Mouse (Mus musculus) ovary, adult 18-20 months (tissue): ENCODE measurements around the gene Ccnd1.

Experiments
- DNase-seq: peaks from one replicate; pipeline ENCODE4 v3.0.0; 2022; ENCODE audit warnings: low spot score, mixed read lengths

Gene Ccnd1

DNA sequence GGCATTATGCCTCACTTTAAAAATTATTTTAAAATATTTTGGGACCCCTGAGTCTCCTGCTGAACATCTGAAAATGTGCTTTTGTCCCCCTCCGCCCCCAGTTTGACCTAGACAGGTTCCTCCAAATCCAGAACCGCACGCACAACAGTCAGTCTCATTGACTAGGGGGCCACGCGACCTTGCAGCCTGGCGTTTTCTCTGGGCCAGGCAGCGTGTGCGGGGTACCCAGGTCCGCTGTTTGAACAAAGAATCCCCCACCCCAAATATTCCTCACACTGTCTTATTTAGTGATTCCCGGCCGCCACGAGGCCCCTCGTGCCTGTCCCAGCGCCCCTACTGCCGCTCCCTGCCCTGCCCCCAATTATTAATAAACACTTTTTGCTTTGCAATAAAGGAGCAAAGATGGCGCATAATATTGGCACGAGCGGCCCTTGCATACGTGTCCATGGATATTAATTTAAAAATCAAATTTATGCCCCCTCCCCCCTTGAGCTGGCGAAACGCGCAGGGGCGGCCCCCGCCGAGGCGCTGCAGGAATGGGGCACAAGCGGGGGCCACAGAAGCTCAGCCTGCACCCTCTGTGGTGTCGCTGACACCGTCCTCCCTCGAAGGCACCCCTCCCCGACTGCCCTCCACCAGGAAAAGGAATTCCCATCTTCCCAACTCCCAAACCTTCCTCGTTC lies 923 bp downstream of the Ccnd1 start:
- no peak for DNase-seq

DNA sequence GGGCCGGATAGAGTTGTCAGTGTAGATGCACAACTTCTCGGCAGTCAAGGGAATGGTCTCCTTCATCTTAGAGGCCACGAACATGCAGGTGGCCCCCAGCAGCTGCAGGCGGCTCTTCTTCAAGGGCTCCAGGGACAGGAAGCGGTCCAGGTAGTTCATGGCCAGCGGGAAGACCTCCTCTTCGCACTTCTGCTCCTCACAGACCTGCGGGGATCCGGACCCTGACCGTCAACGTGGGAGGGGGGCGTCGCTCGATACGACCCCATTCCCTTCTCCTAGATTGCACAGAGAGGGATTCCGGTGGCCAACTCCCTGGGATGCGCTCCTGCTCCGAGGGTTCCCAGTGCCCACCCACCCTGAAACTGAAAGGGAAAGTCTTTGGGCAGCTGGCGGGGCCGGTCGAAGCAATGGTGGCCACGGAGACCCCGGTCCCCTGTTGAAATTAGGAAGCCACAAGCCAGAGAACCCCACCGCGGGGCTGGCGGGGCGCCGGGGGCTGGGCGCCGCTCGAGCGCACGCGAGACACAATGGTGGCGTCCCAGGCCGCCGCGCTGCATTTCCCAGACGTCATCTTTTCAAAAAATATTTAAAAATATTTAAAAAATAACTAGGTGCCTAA lies 1.7 kb downstream of the Ccnd1 start:
- no peak for DNase-seq

DNA sequence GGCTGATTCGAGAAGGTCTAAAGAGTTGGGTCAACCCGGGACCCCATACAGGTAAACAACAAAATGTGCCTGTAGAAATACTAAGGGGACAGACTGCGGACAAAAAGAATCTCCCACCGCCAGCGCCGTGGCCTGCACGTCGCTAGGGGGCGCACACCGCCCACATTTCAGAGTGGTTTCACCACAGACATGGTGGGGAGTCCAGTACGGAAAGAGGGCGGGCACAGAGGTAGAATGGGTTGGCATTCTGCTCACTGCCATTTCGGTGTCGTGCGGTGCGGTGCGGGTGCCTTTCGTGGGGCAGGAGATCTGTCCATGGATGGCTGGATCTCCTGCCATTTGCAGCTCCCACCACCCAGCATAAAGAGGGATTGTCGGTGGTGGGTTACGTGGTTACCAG lies 2.2 kb downstream of the Ccnd1 start:
- DNase-seq = peak; percentile 61

DNA sequence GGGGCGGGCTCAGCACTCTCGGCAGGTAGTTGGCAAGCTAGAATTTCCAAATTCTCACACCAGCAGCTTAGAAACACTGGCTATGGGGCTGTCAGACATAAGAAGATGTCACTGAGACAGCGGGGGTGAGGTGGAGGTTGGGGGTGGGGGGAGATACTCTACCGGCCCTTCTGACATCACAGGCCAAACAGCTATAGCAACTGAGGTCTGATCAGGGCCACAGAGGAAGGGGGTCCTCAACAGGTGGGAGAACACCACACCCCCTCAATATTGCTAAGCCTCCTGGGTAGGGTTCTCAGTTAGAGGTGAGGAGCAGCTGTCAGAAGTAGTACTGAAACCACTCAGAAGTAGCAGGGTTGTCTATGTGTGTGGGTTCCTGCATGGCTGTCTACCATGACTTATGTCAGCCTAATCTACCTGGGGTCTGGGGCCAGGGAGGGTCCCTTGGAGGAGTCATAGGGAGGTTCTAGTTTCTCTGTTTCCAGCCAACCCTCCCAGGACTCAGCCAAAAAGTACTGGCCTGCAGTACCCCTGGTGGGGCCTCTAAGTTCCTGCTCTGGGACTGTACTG lies 3.3 kb downstream of the Ccnd1 start:
- no peak for DNase-seq

DNA sequence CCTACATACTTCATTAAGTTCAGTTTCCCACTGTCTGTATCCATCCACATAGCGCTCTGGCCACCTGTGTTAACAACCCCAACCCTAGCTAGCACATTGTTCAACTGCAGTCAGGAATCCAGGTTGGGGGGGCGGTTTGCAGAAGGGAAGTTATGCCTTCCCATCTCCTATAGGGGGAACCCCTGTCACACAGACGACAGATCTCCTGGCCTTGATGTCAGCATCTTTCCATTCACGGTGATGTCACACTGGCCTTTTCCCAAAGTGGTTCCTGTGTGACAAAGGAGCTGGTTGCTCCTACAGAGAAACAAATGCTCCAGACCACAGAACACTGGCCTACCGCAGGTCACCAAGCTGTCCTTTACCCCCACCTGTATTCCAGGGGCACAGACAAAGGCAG lies 4.2 kb downstream of the Ccnd1 start:
- no peak for DNase-seq

DNA sequence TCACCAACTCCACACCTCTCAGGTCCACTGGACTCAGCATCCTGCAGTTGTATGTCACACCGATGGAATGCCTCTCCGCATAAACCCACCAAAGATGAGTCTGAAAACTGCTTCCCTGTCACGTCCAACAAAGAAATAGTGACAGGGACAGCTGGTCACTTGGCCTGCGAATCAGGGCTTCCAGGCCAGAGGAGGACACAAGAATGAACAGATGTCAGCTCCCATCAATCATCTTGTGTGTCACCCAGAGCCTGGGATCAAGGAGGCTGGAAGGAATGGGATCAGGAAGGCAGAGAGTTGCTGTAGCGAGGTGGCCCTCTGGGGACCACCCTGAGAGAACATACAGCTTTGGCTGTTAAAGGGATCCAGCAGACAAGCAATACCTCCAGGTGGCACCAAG lies 4.8 kb downstream of the Ccnd1 start:
- no peak for DNase-seq

DNA sequence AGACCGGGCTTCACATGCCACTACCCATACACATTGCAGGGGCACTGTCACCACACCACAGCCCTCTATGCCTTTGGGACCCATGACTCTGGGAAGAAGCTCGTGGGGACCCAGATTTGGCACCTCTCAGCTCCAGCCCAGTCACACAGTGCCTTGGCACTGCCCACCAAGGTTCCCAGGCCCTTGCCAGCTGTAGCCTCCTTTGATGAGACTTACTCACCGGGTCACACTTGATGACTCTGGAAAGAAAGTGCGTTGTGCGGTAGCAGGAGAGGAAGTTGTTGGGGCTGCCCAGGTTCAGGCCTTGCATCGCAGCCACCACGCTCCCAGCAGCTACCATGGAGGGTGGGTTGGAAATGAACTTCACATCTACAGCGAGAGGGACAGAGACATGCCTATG lies 5.9 kb downstream of the Ccnd1 start:
- no peak for DNase-seq

DNA sequence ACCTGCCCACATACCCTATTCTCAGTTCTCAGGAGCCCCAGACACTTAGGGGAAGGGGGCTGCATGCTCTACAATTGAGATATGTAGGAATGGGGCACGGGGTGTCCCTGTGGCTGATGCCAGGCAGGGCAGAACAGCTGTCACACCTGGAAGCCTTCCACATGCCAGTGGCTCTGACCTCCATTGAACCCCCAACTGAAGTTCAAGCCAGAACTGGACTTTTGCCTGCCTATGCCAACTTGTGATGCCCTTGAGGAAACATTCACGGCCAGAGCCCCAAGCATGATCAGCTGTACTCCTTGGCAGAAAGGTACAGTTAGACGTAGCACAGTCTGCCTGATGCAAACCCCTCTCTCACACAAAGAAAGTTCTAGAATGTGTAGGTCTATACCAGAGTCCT lies 6.4 kb downstream of the Ccnd1 start:
- no peak for DNase-seq

DNA sequence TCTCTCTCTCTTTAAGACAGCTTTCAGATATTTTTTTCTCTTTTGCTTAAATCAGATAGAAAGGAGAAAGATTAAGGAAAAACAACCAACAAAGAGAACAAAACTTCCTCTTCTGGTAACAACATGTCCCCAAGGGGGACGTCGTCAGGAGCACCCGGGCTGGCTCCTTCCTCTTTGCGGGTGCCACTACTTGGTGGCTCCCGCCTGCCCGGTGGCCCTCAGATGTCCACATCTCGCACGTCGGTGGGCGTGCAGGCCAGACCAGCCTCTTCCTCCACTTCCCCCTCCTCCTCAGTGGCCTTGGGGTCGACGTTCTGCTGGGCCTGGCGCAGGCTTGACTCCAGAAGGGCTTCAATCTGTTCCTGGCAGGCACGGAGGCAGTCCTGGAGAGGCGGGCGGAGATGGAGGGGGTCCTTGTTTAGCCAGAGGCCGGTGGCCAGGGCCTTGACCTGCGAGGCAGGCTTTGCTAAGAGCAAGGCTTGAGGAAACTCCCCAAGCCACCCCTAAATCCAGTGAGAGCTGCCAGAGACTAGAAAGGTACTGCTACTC lies 7.3 kb downstream of the Ccnd1 start:
- no peak for DNase-seq

DNA sequence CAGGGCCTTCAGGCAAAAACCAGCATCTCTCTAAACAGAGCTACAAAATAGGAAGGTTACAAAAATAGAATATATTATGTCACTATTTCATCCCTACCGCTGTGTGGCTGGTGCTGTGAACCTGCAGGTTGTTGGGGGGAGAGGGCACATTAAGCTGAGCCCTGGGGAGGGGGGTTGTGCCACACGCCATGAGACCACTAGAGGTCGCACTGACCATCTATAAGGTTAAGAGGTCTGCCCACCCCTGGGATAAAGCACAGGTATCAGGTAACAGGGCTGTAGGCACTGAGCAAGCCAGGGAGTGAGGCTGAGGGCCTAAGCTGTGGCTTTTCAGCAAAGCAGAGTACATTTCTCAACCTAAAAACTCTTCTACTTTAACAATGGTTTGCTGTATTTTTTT lies 7.9 kb downstream of the Ccnd1 start:
- DNase-seq = no peak

DNA sequence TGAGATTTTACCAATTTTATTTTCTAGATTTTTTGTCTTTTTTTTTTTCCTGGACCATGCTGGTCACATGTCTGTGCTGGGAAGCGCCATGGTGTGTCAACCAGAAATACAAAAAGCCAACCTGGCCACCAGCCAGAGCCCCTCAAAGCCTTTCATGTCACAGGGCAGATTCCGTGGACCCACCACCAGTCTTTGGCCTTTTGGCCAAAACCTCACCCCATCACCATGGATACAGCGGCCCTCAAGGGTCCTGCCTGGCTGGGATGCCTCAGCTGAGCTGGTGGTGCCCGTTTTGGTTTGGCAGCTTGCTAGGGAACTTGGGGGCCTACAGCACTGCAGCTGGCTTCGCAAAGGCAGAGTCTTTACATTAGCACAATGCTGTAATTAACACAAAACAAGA lies 9.8 kb downstream of the Ccnd1 start:
- DNase-seq = no peak

DNA sequence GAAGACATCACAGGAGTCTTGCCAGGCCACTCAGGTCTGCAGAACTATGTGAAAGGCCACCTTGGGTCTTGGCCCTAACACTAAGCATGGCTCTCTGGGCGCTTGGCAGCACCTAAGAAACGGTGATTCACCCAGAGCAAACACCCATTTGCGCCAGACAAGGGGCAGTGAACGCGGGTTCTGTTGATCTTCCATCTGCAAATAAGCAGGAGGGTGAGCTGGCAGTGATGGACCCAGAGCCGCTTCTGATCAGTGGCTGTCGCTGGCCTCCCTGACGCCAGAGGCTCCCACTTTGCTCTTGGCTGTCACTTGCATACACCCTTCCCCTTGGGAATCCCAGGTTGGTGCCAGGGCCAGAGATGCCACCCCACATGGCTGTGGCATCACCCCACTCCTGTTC lies 10.2 kb downstream of the Ccnd1 start:
- DNase-seq = no peak

DNA sequence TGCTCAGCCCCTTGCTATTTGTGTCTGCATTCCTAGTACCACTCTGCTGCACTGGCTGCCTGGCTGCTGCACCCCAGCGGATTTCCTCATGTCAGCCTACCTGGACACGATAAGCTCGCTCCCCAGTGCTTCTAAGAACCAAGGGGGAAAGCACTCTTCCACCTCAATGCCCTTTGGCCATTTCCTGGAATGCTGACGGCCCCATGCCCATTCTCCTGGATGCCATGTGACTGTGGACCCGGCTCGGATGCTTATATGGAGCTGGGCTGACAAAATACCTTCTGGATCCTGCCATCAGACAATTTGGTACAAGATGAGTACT lies 10.9 kb downstream of the Ccnd1 start:
- DNase-seq = no peak

DNA sequence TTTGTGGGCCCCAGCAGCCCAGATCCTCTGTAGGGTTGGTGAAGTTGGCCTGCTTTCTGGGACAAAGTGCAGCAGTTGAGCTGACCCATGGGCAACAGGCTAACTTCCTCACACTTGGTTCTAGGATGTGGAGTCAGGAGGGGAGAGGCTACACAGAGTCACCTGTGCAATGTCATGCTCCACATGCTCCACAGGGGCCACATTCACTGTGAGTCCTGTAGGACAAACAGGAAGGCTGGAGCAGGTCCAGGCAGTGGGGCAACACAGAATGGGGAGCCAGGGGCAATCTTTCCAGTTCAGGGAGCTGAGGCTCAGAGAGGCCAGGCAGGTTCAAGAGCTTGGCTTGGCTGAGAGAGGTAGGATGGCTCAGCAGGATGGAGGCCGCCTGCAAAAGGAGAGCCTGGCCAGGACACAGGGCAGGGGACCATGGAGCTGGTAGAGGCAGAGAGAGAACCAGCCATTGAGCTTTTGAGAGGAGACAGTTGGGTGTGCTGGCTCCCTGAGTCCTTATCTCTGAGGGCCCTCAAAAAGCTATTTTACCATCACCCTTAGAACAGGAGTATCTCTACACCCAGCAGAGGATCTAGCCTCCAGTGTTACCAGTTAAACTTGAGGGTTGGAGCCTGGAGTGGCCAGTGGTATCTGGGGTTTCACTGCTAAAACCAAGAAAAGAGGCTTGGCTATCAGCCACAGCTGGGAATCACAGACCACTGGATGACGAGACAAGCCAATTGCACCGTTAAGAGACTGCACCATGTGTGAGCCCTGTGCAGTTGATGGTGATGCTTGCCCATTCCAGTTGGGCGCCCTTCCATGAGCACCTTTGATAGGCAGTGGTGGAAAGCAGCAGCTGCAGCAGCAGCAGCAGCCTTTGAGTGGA lies 11.5 kb downstream of the Ccnd1 start:
- DNase-seq = no peak

DNA sequence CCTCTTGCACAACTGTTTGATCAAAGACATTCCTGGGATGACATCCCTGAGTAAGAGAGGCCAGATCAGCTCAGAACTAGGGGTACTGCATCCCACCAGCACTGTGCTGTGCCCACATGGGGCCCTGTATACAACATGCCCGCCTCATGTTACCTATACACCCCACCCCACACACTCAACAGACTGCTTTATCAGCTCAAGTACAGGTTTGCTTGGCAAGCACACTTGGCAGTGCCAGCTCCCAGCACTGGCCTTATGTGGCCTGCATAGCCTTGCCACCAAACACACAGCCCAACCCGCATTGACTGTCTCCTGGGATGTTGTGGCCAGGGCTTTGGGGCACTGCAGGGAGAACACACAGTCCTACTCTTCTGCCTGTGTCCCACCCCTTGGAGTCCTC lies 12.1 kb downstream of the Ccnd1 start:
- no peak for DNase-seq

DNA sequence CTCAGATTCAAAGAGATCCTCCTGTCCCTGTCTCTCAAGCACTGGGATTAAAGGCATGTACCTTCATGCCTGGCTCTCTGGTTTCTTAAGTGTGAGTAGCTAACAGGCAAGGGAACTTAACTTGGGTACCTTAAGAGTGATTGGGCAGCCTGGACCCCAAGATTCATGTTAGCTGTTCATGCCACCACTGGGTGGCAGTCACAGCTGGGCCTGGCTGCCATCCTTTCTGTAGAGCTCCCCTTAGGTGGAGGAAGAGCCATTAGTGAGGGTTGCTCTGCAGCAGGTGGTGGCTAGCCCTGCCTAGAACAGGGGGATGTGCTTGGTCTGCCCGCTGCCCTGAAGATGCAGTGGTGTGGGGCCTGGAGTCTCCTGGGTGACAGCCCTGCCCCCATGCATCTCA lies 20.9 kb downstream of the Ccnd1 start:
- DNase-seq = no peak

DNA sequence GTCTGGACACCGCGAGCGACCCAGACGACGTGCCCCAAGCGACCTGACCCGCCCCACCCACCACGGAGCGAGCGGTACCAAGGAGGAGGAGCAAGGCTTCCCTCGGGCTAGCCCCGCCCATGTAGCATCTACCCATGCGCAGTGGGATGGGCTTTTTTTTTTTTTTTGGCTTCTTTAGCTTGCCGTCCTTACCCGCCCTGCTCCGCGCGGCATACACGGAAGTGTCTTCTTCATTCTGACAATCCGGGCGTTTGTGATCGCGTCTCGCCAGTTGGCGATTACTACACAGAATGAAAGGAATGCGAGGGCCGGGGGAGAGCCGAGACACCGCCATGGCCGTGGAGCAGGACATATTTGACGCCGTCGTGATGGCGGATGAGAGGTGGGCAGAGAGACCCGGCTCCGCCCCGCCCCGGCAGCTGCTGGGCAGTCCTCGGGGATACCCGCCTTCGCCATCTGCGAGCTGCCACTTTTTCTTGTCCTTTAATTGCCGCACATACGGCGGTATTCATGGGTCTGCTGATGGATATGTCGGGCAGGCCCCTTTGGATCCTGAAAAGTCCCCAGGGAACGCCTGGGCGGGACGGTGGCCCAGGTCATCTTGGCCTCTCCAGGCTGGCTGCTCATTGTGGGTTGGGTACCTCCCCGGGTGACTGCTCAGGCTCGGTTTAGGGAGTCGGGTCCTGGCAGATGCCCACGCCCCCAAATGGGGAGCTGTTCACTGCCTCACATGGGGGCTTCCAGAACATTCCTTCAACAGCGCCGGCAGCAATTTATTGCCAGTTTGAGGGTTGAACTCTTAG lies 24.6 kb downstream of the Ccnd1 start, which contains the start of gene LTO1:
Gene LTO1, plus strand, starts transcription at position 153 of the 803 bp plus-strand sequence.
- peak; percentile 80 for DNase-seq

DNA sequence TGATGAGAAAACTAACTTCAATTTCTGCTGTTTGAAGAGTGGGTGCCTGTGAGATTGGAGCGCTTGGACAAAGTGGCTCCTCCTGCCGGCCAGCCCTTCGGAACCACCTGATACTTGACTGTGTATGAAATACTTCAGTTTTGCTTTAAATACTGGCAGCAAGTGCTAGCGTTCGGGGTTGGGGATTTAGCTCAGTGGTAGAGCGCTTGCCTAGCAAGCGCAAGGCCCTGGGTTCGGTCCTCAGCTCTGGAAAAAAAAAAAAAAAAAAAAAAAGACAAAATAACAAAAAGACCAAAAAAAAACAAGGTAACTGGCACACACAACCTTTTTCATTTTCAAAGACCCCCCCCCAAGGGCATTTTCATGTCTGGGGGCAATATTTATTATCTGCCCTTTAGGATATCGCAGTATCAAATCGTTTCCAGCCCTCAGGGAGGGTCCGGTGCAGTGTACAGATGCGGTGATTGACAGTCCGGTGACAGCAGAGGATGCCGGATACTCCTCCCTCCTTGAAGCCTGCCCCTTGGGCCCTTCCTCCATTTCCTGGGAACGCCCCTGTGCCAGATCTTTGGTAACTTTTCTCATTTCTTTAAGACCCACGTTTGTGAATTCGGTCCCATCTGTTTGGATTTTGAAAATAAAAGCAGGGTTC lies 25.3 kb downstream of the Ccnd1 start:
- no peak for DNase-seq

DNA sequence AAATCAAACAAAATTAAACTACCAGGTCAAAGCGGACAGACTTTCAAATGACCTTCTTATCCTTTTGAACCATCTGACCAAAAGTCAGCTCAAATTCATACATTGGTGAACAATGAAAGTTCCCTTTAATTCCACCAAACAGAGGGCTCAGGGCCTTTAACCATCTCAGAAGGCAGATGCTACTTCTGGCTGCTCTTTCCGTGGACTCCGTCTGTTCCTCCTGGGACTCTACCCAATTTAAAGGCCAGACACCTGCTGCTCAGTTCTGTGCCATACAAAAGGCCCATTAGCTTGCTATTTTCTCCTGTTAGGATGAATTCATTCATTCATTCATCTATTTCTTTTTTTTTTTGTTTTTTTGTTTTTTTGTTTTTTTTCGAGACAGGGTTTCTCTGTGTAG lies 26.8 kb downstream of the Ccnd1 start:
- DNase-seq = no peak

DNA sequence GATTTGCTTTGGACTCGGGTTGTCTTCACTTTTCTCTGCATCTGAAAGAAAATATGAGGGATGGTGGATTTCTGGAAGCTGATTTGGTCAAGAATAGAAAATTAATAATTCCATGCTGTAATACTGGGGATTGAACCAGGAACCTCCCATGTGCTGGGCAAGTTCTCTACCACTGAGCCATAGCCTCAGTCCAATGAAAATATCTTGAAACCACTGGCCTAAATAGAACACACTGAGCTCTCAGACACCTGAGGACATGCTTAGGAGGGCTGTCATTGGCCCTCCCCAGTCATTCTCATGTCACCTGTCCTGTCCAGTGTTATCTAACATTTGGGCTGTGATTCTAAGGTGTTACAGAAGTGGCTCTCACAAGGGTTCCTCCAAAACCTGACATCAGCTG lies 28.6 kb downstream of the Ccnd1 start:
- DNase-seq = no peak

DNA sequence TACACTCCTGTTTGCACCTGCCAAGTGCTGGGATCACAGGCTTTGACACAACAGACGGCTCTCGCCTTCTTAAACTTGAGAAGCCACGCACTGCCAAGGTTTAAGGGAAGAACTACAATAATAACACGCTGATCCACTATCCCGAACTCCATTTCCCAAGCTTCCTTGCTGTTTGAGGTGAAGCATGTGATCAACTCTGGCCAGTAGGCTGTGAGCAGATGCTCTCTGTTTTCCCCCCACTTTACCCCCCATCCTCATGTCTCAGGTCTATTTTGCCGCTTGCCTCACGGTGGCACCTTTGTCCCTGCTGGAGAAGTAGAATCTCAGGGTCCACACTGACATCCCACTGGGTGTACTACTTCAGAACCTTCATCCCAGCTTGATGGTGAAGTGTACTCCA lies 31.0 kb downstream of the Ccnd1 start:
- no peak for DNase-seq
